Mouse (Mus musculus) lung, postnatal 0 days (tissue): ENCODE measurements around the gene Nup214.

Experiments
- CTCF ChIP-seq: IDR thresholded peaks from 2 replicates; pipeline ENCODE4 v1.5.1; 2016; ENCODE audit warnings: antibody characterized with exemption, mild to moderate bottlenecking
- EP300 ChIP-seq: IDR thresholded peaks from 2 replicates; pipeline ENCODE4 v1.6.1; 2016; ENCODE audit warnings: antibody characterized with exemption, mild to moderate bottlenecking, control low read depth

DNA sequence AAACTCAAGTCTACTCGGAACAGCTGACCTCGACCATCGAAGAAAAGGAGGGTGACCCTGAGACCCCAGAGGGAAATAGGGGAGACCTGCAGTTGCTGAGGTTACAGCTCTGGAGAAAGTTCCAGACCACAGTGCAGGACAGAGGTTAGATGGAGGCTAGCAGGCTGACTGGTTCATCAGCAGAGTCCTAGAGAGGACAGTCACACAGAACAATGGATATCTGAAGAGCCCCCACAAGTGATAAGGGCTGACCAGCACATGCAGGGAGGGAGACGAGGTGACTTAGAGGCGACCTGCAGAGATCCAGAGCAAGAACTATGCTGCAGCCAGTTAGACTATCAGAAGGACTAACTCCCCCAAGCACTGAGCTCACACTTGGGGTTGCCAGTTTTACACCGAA lies 85.4 kb downstream of the Nup214 start:
- TF ChIP-seq CTCF (no peak), EP300 (no peak)
